Mouse (Mus musculus) 3T3-L1 (cell line): Measurements from ENCODE around the gene Ugt1a7c.

Experiments used
- DNase-seq: peaks from one replicate; pipeline ENCODE4 v3.0.0-alpha.2; 2015; ENCODE audit warnings: low read depth, low spot score

Ugt1a7c gene

GRCm38 (mm10) chr1:88237311-88237710 lies 142.4 kb downstream of the Ugt1a7c start:
- DNase-seq: no peak

DNA sequence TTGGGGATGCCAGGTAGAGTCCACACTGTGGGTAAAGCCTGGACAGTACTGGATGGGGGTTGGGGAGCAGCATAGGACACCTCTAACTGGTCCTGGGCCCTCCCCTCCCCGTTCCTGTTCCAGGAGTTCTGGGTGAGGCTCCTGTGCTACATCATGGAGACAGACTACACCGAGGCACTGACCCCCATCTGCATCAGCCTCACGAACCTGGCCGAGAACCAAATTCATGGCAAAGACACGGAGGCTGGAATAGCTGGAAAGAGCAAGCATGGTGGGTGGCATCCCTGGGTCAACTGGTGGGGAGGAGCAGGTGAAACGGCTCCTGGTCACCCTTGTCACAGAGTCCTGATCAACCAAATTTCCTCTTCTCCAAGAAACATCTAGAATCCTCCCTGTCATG lies 143.9 kb downstream of the Ugt1a7c start:
- no peak for DNase-seq

DNA sequence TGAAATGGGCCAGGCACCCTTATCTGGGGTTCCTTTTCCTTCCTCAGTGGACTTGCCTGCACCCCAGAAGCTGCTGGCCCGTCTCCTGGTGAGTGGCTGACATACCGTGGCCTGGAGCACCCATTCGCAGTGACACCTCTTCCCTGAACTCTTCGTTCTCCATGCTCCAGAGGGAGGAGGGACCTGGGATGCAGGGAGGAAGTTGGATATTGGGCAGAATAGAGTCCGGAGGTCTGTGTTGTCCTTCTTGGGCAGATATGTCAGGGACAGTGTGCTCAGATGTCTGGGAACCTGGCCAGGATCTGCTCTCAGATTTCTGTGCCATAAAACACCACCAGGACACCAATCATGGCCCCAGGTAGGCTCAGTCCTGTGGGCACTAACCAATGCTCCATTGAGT lies 145.2 kb downstream of the Ugt1a7c start:
- DNase-seq: no peak

DNA sequence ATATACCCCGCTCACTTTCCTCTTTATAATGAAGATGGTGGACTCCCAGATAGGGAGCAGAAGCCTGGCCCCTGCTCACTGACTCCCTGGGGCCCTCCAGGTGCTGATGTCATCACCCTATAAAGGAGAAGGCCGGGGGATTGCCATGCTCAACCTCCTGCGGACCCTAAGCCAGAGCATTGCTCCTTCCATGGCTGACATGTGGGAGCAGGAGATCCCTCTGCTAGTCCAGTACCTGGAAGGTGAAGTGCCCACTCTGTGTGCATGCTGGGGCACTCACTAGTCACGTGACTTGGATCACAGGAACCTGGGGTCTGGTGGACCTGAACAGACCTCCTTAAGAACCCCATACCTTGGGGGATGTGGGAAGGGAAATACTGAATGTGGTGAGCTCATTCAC lies 145.7 kb downstream of the Ugt1a7c start:
- DNase-seq: no peak

- no peak for DNase-seq
Observed at GRCm38 (mm10) chr1:88243861-88244260, 149.0 kb downstream of the Ugt1a7c start.

DNA sequence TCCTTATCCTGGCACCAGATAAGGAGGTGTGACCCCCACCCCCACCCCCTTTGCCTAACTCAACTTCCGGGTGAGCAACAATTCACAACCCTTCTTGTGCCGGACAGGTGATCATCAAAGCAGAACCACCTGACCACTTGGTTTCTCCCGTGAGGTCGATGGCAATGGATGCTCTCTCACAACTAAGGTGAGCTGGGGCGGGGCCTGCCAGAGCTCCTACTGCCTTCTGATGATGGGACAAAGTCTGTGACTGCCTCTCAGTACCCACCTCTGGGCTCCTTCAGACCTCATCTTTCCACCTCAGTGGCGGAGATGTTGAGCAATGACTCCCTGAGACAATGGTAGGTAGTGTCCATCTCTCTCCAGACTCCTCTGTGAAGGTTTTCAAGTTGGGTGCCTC lies 151.0 kb downstream of the Ugt1a7c start:
- no peak for DNase-seq

DNA sequence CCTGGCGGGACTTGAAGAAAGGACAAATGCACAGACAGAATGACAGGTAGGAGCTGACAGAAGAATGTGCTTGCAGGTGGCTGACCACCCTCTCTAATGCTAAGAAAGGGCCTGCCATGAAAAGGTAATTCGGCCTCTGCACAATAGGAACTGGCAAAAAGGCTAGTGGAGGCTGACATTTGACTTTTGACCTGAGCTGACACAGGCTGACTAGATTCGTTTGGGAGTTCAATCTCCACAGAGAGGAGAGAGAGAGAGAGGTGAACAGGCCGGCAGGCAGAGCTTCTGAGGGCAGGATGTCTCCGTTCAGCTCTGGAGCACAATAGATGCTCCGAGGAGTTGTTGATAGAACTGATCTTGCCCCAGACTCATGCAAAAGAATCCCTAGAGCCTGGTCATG lies 151.5 kb downstream of the Ugt1a7c start:
- no peak for DNase-seq

GRCm38 (mm10) chr1:88247660-88248059 lies 152.8 kb downstream of the Ugt1a7c start:
- no peak for DNase-seq

GRCm38 (mm10) chr1:88248658-88249057 lies 153.8 kb downstream of the Ugt1a7c start:
- DNase-seq: no peak

DNA sequence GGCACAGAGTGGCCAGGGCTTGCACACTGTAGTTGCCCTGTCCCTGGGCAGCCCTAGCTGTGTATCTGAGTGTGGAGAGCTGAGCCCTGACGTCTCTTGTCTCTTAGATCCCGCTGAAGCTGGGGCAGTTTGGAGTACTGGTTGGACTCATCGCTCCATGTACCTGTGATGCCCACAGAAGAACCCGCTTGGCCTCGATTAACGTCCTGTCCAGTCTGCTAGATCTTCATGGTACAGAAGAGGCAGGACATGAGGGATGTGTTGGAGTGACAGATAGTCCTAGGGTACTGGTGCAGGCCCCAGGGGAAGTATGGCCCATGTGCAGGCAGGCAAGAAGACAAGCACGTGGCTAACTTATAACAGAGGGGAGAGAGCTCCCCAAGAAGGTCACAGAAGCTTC lies 154.7 kb downstream of the Ugt1a7c start:
- DNase-seq: no peak

DNA sequence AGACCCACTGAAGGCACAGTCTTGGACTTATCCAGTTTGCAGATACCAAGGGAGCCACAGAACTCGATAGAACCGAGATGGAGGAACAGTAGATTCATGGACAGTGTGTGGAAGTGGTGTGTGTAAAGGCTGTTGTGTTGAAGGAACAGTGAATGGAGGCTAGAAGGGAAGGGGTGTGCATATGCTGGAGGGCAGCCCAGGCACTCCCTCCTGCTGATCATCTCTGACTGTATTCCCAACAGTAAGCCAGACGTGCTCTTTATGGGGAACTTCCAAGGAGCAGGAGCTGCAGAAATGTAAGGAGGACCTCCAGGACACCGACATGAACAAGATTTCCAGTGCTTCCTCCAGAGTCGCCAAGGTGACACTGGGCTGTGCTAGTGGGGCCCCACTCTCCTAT lies 155.2 kb downstream of the Ugt1a7c start:
- DNase-seq: no peak

DNA sequence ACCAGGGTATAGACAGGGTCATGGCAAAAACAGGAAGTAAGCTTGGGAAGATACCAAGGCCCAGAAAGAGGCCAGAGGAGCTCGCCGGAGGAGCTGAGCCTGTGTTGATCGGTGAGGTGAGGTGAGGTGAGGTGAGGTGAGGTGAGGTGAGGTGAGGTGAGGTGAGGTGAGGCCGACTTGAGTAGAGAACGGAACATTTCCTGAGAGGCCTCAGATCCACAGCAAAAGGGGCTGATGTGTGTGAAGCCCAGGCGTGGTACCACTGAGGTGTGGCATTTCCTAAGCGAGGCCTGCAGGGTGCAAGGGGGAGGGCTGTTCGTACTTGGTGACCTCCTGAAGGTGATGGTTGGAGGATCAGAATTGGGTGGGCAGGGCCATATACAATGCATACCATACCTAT lies 158.2 kb downstream of the Ugt1a7c start:
- DNase-seq: no peak

DNA sequence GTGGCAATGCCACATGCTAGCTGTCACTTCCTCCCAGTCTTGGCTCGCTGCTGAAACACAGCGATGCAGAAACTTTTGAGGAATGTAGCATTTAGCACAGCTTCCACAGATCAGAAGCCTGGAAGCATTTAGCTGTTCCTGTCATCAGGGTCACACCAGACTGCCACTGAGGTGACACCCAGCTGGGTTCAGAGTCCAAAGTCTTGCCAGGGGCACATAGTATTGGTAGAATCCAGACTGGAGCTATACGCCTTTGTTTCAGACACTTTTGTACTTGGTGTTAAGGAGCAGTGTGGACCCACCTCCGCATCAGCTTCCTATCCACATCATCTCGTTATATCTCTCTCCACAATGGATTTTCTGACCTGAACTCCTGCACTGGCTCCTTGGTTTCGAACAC lies 158.7 kb downstream of the Ugt1a7c start:
- DNase-seq: no peak

DNA sequence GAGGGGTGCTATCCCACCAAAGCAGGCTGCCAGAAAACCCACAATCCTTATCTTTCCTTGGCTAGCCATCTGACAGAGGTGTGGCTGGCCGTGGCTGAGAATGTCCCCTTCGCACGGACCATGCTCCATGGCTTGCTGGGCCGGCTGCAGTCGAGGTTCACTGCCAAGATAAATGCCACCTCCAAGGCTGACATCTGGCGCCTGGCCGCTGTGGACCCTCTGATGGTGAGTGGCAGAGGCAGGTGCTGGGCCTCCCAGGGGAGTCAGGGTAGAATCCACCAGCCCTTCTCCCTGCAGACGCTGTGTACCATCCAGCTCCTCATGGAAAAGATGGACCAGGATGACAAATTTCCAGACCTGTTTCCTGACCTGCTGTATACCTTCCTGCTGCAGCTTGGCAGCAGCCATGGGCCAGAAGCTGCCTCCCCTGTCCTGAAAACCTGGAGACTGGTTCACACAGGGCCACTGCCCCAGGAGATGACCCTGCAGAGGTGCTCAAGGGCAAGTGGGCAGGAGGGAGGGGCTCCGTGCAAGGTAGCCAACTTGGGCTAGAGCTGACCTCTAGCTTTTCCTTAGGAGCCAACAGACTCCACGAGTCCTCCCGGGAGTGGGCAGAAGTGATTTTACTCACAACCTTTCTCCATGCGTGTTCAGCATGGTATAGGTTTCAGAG lies 160.1 kb downstream of the Ugt1a7c start:
- no peak for DNase-seq

GRCm38 (mm10) chr1:88255466-88255857 lies 160.6 kb downstream of the Ugt1a7c start:
- DNase-seq: no peak

GRCm38 (mm10) chr1:88255989-88256754 lies 161.3 kb downstream of the Ugt1a7c start:
- no peak for DNase-seq

GRCm38 (mm10) chr1:88256886-88257663 lies 162.2 kb downstream of the Ugt1a7c start:
- DNase-seq: peak; percentile 49

DNA sequence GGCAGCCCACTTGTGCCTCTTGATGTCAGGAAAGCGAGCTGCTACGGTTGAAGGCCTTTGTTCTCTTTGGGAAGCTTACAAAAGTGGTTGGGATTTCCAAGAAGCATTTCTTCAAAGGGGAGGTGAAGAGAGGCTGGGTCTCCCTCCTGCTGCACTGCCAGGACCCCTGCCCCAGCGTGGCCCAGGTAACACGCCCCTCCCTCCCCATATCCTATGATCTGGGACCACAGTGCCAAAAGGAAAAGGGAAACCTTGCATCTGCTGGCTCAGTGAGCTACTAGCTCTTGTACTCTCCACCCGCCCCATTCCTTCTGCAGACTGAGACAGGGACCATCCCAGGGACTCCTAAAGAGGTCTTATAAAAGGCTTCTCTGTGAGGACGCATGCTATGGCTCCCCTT lies 162.8 kb downstream of the Ugt1a7c start:
- DNase-seq: no peak

GRCm38 (mm10) chr1:88258361-88258760 lies 163.5 kb downstream of the Ugt1a7c start:
- no peak for DNase-seq

- peak; percentile 50 for DNase-seq
Observed at GRCm38 (mm10) chr1:88258881-88259642, 164.2 kb downstream of the Ugt1a7c start.

GRCm38 (mm10) chr1:88259643-88260024 lies 164.8 kb downstream of the Ugt1a7c start:
- DNase-seq: no peak

GRCm38 (mm10) chr1:88260114-88260513 lies 165.3 kb downstream of the Ugt1a7c start:
- DNase-seq: peak; percentile 41
